Comparison of ENCODE assay signal across 23 mouse cellular contexts in genomic region chr7:73530164-73530563, GRCm38 (mm10). TPM values are rescaled to one million over a fixed set of nuclear protein-coding genes. Genes with fewer than 3 reads are reported as not detected.
DNase-seq lines count a peak whose midpoint lies in the region; ATAC-seq and TF ChIP-seq lines count a peak whose summit lies in the region.
"Had no signal": no experiment of that assay in that cellular context is flagged by ENCODE, and none has a peak within 500 bp of the region (broad histone marks: within the 10 kb centered on the region; RNA-seq: fewer than 3 reads in every experiment).

No protein-coding gene starts in this region.

- no peaks in the 10 kb centered on the region for H3K36me3 ChIP-seq in forebrain, embryonic 15.5 days
- H3K36me3 ChIP-seq in forebrain, postnatal 0 days (ENCODE audit: insufficient read depth): no peaks in the 10 kb centered on the region
- peaks cover 67% of the 10 kb centered on the region for H3K36me3 ChIP-seq in megakaryocyte, embryonic 14.5 days (replicated peaks; ENCODE audit: low read length)
- H3K36me3 ChIP-seq: intestine, embryonic 15.5 days had no signal

- no peaks in the 10 kb centered on the region for H3K9me3 ChIP-seq in forebrain, embryonic 15.5 days
- H3K9me3 ChIP-seq in forebrain, postnatal 0 days (ENCODE audit: low read length): no peaks in the 10 kb centered on the region
- H3K9me3 ChIP-seq in megakaryocyte, embryonic 14.5 days: no peaks in the 10 kb centered on the region
- H3K9me3 ChIP-seq: heart, embryonic 10.5 days; heart, embryonic 15.5 days; intestine, embryonic 15.5 days; lung, embryonic 15.5 days had no signal

- TF ChIP-seq CTCF in forebrain, postnatal 0 days (IDR thresholded peaks at IDR 0.05; ENCODE audit: low read depth): no peak
- no peak for TF ChIP-seq CTCF in layer of hippocampus, adult 2 months (conservative IDR thresholded peaks at IDR 0.05)

- H3K4me1 ChIP-seq in forebrain, embryonic 15.5 days: peaks cover 43% of the 10 kb centered on the region
- peaks cover 6% of the 10 kb centered on the region; the same call in 1 of the 2 replicates for H3K4me1 ChIP-seq in forebrain, postnatal 0 days (ENCODE audit: insufficient read depth)
- peaks cover 89% of the 10 kb centered on the region for H3K4me1 ChIP-seq in megakaryocyte, embryonic 14.5 days

- no peak overlapping the region for H3K4me2 ChIP-seq in forebrain, embryonic 15.5 days (replicated peaks)
- H3K4me2 ChIP-seq in forebrain, postnatal 0 days (ENCODE audit: low read depth): no peak overlapping the region
- H3K4me2 ChIP-seq: heart, embryonic 15.5 days; intestine, embryonic 15.5 days; lung, embryonic 15.5 days had no signal

- no peak for DNase-seq in forebrain, postnatal 0 days
- peak; percentile 37 to 53 for DNase-seq in layer of hippocampus, adult 2 months (ENCODE audit: low spot score in 2 of 2)
- DNase-seq in layer of hippocampus, adult 9-11 months: no peak
- DNase-seq in induced T-regulatory cell, adult 2 months (ENCODE audit: low read depth): peak; percentile 60
- DNase-seq: adrenal gland, postnatal 14 days; cerebellum, postnatal 14 days; kidney, adult 2 months; kidney, postnatal 10 days; left cerebral cortex, postnatal 4 days; liver; lung, postnatal 4 days had no signal

- peak overlapping the region; percentile 38; the same call in 1 of the 2 replicates for H3K27ac ChIP-seq in forebrain, embryonic 15.5 days (replicated peaks)
- no peak overlapping the region for H3K27ac ChIP-seq in forebrain, postnatal 0 days (ENCODE audit: low read depth, low read length)
- peak overlapping the region; percentile 58 for H3K27ac ChIP-seq in layer of hippocampus, adult 2 months
- H3K27ac ChIP-seq: heart, embryonic 10.5 days; intestine, embryonic 15.5 days; liver, embryonic 14.5 days; lung, embryonic 15.5 days had no signal

- ATAC-seq in forebrain, embryonic 15.5 days (replicated peaks): no peak
- no peak for ATAC-seq in forebrain, postnatal 0 days
- no peak for ATAC-seq in megakaryocyte, adult 5-6 weeks (ENCODE audit: poor library complexity, severe bottlenecking)
- ATAC-seq in frontal cortex, adult (ENCODE audit: low TSS enrichment): no peak; the same call in 1 of the 2 replicates
- ATAC-seq: hindbrain, embryonic 16.5 days; intestine, embryonic 15.5 days; midbrain, embryonic 16.5 days had no signal

- H3K4me3 ChIP-seq in forebrain, embryonic 15.5 days: no peak overlapping the region
- H3K4me3 ChIP-seq in forebrain, postnatal 0 days (ENCODE audit: low read depth, low read length): no peak overlapping the region
- no peak overlapping the region for H3K4me3 ChIP-seq in layer of hippocampus, adult 2 months
- peak overlapping the region; percentile 87 for H3K4me3 ChIP-seq in megakaryocyte, embryonic 14.5 days (replicated peaks)
- H3K4me3 ChIP-seq: erythroblast, embryonic 14.5 days; heart, embryonic 10.5 days; heart, embryonic 15.5 days; intestine, embryonic 15.5 days; lung, embryonic 15.5 days had no signal

- WGBS in forebrain, embryonic 15.5 days: 84% methylated on average over 5 of the region's 5 CpGs
- 70% methylated on average over 5 of the region's 5 CpGs for WGBS in forebrain, postnatal 0 days

- H3K9ac ChIP-seq in forebrain, embryonic 15.5 days (replicated peaks): no peak overlapping the region
- no peak overlapping the region for H3K9ac ChIP-seq in forebrain, postnatal 0 days
- H3K9ac ChIP-seq: heart, embryonic 15.5 days; intestine, embryonic 15.5 days; liver, embryonic 14.5 days; lung, embryonic 15.5 days had no signal

- no peaks in the 10 kb centered on the region for H3K27me3 ChIP-seq in forebrain, embryonic 15.5 days
- no peaks in the 10 kb centered on the region for H3K27me3 ChIP-seq in forebrain, postnatal 0 days (ENCODE audit: insufficient read depth, low read length)
- H3K27me3 ChIP-seq in megakaryocyte, embryonic 14.5 days (replicated peaks): no peaks in the 10 kb centered on the region
- H3K27me3 ChIP-seq: heart, embryonic 15.5 days; intestine, embryonic 15.5 days; lung, embryonic 15.5 days had no signal

RNA-seq across cellular contexts. Expression of gene Chd2, which starts 11.5 kb away (rescaled TPM):
- polyA plus RNA-seq in forebrain, embryonic 15.5 days (2015; fragmentation: Nextera tagmentation; extraction: Ambion mirVana): 58.0 and 67.1 TPM in 2 replicates
- total RNA-seq in forebrain, postnatal 0 days (2014; rRNA removed): 31.9 and 53.9 TPM in 2 replicates
- polyA plus RNA-seq in forebrain, postnatal 0 days (2015; fragmentation: Nextera tagmentation; extraction: Ambion mirVana): 20.2 and 32.0 TPM in 2 replicates
- total RNA-seq in layer of hippocampus, adult 2 months (2021): 10 to 100 TPM; 57.1 to 58.3 TPM
- polyA plus RNA-seq in megakaryocyte, embryonic 14.5 days (2012; ENCODE audit: insufficient read depth, low replicate concordance): 3.1 and 38.7 TPM in 2 replicates
- 51.4 and 54.4 TPM in 2 replicates for total RNA-seq in megakaryocyte, adult 5-6 weeks (2015)
- 88.6 and 119 TPM in 2 replicates for total RNA-seq in megakaryocyte, adult 5-6 weeks (2017)

Comparison
In these comparisons a context has a peak if more than half of its experiments do, and no peak if none do; other contexts are left out.
1. DNase-seq: peak in layer of hippocampus, adult 2 months (2 of 2) and induced T-regulatory cell, adult 2 months (single experiment); none in forebrain, postnatal 0 days (single experiment) and layer of hippocampus, adult 9-11 months (single experiment).